Mouse (Mus musculus): ENCODE measurements around the gene Raet1e.
"Not testable (repeated sequence)": the region's sequence is repeated elsewhere in the genome, so short reads cannot be mapped to it uniquely, and the experiment has no call there.

Raet1e gene

DNA sequence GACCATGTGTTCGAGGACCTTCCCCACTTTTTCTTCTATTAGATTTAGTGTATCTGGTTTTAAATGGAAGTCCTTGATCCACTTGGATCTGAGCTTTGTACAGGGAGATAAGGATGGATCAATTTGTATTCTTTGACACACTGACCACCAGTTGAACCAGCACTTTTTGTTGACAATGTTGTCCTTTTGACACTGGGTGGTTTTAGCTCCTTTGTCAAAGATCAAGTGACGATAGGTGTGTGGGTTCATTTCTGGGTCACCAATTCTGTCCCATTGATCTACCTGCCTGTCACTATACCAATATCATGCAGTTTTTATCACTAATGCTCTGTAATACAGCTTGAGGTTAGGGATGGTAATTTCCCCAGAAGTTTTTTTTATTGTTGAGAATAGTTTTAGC lies 206.5 kb downstream of the Raet1e start:
- DNase-seq, result not testable (repeated sequence)

- not testable (repeated sequence) for DNase-seq
These were observed 222.9 kb downstream of the Raet1e start for GRCm38 (mm10) chr10:22381226-22381625.

- not testable (repeated sequence) for DNase-seq
These were observed 231.8 kb downstream of the Raet1e start for GRCm38 (mm10) chr10:22390146-22390545.

DNA sequence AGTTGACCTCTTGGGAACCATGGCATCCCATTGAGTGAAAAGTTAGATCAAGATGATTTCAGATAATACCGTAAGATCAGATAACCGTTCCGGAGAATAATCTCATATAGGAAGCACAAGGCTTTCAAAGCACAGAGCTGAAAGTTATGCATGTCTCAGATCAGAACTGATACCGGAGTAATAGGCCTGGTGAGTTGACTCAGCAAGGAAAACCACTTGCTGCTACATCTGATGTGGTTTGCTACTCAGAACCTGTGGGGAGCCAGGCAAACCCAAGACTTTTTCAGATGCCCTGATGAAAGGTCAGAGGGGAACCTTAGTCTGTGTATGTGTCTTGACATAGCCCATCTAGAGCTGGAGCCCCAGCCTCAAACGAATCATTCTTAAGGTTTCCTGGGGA lies 233.2 kb downstream of the Raet1e start:
- not testable (repeated sequence) for DNase-seq

GRCm38 (mm10) chr10:22393028-22393824 lies 234.9 kb downstream of the Raet1e start:
- DNase-seq, result peak; percentile 6

DNA sequence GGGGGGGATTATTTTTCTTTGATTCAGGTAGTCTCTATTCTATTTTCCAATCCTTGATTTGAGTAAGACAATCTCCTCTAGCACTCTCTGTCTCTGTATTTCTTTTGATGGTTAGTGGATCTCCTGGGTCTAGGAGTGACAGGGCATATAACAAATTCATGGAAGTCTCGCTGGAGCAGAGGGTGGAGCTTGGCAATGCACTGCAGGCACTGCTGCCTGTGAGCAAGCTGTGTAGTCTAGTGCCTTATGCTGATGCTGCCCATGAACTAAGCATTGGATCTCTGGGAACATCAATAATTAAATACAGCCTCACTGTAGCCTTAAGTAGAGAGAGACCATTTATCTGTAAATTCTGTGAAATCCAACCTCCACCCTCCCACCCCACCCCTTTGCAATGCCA lies 238.3 kb downstream of the Raet1e start:
- not testable (repeated sequence) for DNase-seq

DNA sequence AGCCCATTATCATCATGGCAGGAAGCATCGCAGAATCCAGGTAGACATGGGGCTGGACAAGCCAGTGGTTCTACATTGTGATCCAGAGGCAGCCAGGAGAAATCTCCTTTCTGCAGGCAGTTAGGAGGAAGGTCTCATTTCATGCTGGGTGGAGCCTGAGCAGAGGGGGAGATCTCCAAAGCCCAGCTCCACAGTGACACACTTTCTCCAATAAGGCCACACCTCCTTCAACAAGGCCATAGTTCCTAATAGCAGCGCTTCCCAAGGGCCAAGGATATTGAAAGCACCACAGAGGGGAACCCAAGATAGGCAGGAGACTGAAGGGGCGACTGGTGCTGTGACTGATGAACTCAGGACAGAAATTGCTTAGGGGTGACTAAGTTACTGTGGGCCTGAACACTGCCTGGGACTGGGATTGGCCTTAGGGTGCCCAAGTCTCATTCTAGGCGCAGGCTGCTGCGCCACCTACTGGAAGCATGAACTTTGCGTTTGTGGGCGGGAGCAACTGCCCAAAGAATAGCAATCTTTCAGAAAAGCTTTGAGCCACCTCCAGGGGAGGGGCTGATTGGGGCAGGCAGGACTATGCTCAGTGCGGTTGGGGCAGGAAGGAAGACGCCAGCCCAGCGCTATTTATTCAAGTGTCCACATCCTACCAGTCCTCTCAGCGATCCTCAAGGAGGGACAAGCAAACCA lies 244.0 kb downstream of the Raet1e start:
- DNase-seq, result peak; percentile 9

DNA sequence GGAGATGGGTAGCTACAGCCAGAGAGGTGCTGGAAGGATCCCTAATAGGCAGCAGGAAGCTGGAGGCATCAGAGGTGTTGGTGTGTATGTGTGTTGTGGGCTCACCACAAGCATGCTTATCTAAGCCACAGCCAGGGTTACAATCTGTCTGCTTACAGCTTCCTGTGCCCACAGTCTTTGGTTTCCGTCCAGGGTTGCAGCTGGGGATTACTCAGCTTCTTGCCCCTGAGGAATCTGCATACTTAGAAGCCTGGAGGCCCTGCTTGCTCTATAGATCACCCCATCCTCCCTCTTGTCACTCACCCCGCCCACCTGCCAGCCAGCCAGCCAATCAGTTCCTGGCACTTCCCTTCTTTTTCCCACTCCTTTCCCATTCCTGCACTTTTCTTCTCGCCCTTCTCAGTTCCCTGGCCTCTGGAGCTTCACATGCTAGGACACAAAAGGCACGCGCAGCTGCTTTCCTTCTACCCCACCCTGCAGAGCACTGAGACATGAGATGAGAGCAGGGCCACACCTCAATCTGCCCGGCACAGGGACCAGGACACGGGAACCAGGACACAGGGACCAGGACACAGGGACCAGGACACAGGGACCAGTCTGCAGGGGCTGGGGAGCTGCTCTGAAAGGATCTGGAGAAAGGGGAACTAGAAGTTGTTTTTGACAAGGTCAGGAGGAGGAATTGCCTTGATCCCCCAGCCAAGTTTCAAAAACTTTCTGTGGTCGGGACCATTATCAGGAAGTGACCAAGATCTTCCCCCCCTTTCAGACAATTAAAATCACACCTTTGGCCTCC lies 255.5 kb downstream of the Raet1e start:
- peak; percentile 18 for DNase-seq
